Mouse (Mus musculus) Patski (cell line): ENCODE data around the gene Pard3b. TPM values are rescaled to one million over a fixed set of nuclear protein-coding genes. Genes with fewer than 3 reads are reported as not detected.

Experiments used
- ATAC-seq: fragments of 100-300 bp; one replicate; pipeline ENCODE4 v1.8.0; 2021
- CTCF ChIA-PET: fragments of 350-600 bp; sonication (Branson Sonifier 250); formaldehyde crosslinking; loops from one replicate; lab custom pipeline; 2022; ENCODE audit warnings: inconsistent platforms; lab: Charles Lee
- POLR2A ChIA-PET: fragments of 350-600 bp; sonication (Branson Sonifier 250); formaldehyde crosslinking; loops from one replicate; lab custom pipeline; 2022; ENCODE audit warnings: antibody characterized with exemption, inconsistent platforms; lab: Charles Lee
- DNase-seq: peaks from one replicate; pipeline ENCODE4 v3.0.0-alpha.2; 2011; ENCODE audit warnings: low read depth, low spot score
- H3K27me3 ChIP-seq: fragments of 371-371 bp; one replicate; pipeline ENCODE4 v1.5.1; 2021
- CTCF ChIP-seq: fragments of 100-300 bp; IDR thresholded peaks from one replicate; pipeline ENCODE4 v1.5.1; 2021
- in situ Hi-C: fragments of 300-500 bp; cut with MboI; formaldehyde crosslinking; loops from 3 replicates; pipeline ENCODE4 v1.11.1; 2018; ENCODE audit warnings: low pct_unique_long_range_greater_than_20kb, mixed read lengths
- polyA plus RNA-seq: library from polyadenylated mRNA; unstranded; gene quantifications from one replicate; pipeline ENCODE4 v1.2.3, GENCODE M21; 2021

Pard3b gene
- polyA plus RNA-seq, 1 experiment from 2014 or later: 9.1 TPM

DNA sequence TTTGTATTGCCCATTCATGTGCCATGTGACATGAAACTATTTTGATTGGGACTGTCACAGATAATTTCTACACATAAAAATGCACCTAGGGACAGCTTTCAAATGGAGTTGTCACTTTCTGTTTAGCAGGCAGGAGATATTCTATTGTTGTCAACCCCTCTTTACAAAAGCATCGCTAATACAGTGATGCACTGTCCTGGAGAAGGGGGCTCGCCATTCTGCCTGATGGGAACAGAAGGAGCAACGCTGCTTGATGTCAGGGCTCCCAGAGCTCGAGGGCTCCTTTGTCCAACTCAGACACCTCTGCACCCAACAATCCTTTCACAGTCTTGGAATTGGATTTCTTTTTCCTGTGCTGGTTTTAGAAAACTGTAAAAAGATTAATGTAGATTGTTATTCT lies 871.9 kb downstream of the Pard3b start:
- POLR2A ChIA-PET: no interaction called here
- TF ChIP-seq CTCF: no peak
- CTCF ChIA-PET: interaction anchor here (1.3 kb wide), 1 partner anchor 58 kb away, joined by 4 read pairs; no protein-coding TSS in a partner anchor
- no peak for ATAC-seq
- DNase-seq: no peak
- in situ Hi-C loops: no loop called here
- no peaks in the 10 kb centered on the region for H3K27me3 ChIP-seq

- no peak for DNase-seq
- TF ChIP-seq CTCF: no peak
- in situ Hi-C loops: no loop called here
- no peaks in the 10 kb centered on the region for H3K27me3 ChIP-seq
- ChIA-PET CTCF (no interaction called here), POLR2A (no interaction called here)
- no peak for ATAC-seq
Observed at GRCm38 (mm10) chr1:62511681-62512080, 873.1 kb downstream of the Pard3b start.

DNA sequence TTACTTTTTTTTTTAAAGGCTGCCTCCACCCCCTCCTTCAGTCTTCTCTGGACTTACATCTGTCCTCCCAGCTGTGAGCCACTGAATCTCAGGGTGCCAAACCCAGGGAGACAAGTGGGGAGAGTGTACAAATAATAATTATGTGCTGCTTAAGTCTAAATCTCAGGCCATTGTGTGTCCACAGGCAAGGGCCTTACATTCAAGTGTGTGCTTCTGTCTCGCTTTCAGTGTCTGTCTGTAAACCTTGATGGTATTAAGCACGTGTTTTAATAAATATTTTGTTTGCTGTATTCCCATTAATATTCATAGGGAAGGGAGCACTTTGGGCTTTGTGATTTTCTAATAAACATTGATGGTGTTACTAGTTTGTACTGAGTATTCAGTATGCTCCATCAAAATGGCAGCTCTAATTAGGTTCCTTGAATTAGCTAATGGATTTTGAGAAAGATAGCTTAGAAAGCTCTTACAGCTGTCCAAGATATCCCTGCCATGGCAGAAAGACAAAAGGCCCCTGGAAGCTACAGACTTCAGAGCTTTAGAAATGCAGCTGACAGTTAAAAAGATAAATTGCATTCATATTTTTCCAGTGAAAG lies 880.1 kb downstream of the Pard3b start:
- no peak for DNase-seq

DNA sequence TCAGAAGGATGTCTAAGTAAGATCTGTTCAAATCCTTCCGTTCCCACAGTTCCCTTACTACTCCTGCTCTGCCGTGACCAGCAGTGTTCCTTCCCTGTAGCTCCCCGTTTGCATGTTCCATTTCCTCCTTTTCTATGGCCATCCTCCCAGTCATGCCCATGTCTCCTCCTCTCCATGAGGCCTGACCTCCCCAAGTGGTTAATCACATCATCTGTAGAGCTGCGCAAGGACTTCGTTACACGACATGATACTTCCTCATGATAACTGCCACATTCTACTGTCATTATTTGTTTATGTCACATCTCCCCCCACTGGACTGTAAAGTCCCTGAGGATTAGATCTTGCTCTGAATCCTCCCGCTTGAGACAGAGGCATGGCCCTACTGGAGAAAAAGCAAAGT lies 882.7 kb downstream of the Pard3b start:
- in situ Hi-C loops: no loop called here
- ChIA-PET POLR2A (no interaction called here), CTCF (no interaction called here)
- TF ChIP-seq CTCF: no peak
- DNase-seq: no peak
- no peaks in the 10 kb centered on the region for H3K27me3 ChIP-seq
- ATAC-seq: no peak

More for the DNA sequence above, 880.1 kb downstream of the Pard3b start:
- no peak for ATAC-seq
- ChIA-PET POLR2A (no interaction called here), CTCF (no interaction called here)
- in situ Hi-C loops: no loop called here
- H3K27me3 ChIP-seq: no peaks in the 10 kb centered on the region
- TF ChIP-seq CTCF: no peak

GRCm38 (mm10) chr1:62522761-62523160 lies 884.1 kb downstream of the Pard3b start:
- no peak for TF ChIP-seq CTCF
- DNase-seq: no peak

GRCm38 (mm10) chr1:62527788-62528187 lies 889.2 kb downstream of the Pard3b start:
- DNase-seq: no peak
- POLR2A ChIA-PET: no interaction called here

More at GRCm38 (mm10) chr1:62522761-62523160, 884.1 kb downstream of the Pard3b start:
- CTCF ChIA-PET: no interaction called here
- no peaks in the 10 kb centered on the region for H3K27me3 ChIP-seq
- ATAC-seq: no peak
- in situ Hi-C loops: no loop called here
- POLR2A ChIA-PET: no interaction called here

DNA sequence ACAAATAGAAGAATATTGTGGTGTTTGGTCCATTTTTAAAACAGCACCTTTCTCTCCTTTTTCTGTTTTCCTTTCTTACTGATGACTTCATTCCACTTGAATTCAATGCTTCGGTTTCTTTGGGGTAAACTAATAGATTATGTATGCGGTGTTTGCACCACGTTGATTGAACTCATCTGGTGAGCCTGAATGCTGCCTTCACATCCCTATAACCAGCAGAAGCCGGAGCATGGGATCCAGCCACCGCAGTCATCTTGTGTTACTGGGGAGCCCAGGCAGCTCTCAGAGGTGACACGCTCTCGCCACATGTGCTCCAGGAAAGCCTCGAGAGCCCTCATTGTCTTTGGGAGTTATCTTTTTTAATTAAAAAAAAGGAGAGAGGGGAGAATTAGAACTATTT lies 891.3 kb downstream of the Pard3b start:
- POLR2A ChIA-PET: interaction anchor here (0.7 kb wide), 1 partner anchor 24 kb away, joined by 7 read pairs; no protein-coding TSS in a partner anchor
- CTCF ChIA-PET: interaction anchor here (0.5 kb wide), 1 partner anchor 17 kb away, joined by 3 read pairs; no protein-coding TSS in a partner anchor
- ATAC-seq: no peak

More at GRCm38 (mm10) chr1:62527788-62528187, 889.2 kb downstream of the Pard3b start:
- CTCF ChIA-PET: no interaction called here
- in situ Hi-C loops: no loop called here
- no peak for TF ChIP-seq CTCF
- H3K27me3 ChIP-seq: no peaks in the 10 kb centered on the region
- no peak for ATAC-seq

DNA sequence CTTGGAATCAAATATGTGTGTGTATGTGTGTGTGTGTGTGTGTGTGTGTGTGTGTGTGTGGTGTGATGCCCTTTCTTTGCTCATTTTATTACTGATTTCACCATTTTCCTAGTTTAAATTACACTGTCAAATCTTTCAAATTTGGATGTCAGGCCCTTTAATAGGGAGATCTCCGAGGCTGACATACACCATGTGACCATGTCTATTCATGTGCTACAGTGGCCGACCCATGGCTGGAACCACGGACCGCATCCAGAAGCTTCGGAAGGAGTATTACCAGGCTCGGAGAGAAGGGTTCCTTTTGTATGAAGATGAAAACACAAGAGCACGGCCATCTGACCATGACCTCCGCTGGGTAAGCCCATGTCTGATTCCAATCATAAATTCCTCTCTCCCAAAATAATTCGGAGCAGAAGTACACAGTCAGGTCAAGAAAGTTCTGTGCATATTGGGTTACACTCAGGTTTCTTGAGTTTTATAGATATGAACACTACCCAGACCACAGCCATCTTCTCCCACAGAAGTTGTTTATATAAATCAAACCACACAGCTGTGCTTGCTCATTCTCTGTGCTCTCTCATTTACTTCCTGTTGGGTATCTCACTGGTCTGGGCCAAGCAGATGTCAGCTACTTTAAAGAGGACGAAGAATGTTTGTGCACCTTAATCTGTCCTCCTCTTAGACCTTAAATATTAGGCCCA lies 894.0 kb downstream of the Pard3b start:
- POLR2A ChIA-PET: no interaction called here
- DNase-seq: no peak
- no peak for TF ChIP-seq CTCF
- no peaks in the 10 kb centered on the region for H3K27me3 ChIP-seq
- in situ Hi-C loops: no loop called here
- no peak for ATAC-seq
- CTCF ChIA-PET: no interaction called here

More for the DNA sequence above, 891.3 kb downstream of the Pard3b start:
- no peak for TF ChIP-seq CTCF
- H3K27me3 ChIP-seq: no peaks in the 10 kb centered on the region
- no peak for DNase-seq
- in situ Hi-C loops: no loop called here

- POLR2A ChIA-PET: no interaction called here
- in situ Hi-C loops: no loop called here
- ATAC-seq (no peak), DNase-seq (no peak)
- H3K27me3 ChIP-seq: no peaks in the 10 kb centered on the region
- no peak for TF ChIP-seq CTCF
- CTCF ChIA-PET: no interaction called here
Observed at GRCm38 (mm10) chr1:62548953-62549352, 910.3 kb downstream of the Pard3b start.

DNA sequence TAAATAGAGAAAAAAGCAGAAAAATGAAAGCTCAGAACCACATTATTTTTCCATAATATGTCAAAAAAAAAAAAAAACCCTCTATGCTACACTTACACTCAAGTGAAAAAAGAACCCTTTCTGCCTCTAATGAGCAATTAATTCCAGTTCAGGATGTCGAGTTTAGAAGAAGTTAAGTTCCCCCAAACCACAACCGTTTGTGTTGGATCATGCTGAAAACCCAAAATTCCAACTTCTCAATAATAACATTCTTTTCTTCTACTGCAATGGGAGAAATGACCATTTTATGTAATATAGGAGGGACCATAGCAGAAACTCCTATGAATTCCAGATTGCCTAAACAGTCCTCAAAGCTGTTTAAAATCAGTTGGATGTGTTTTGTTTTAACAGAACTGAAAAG lies 911.9 kb downstream of the Pard3b start:
- ChIA-PET POLR2A (interaction anchor here (0.7 kb wide), 1 partner anchor 10 kb away, joined by 4 read pairs; no protein-coding TSS in a partner anchor), CTCF (no interaction called here)
- no peak for ATAC-seq
- in situ Hi-C loops: loop anchor here (10.0 kb wide), 1 partner anchor 346 kb away; no protein-coding TSS in a partner anchor
- DNase-seq: no peak
- no peak for TF ChIP-seq CTCF
- H3K27me3 ChIP-seq: no peaks in the 10 kb centered on the region

DNA sequence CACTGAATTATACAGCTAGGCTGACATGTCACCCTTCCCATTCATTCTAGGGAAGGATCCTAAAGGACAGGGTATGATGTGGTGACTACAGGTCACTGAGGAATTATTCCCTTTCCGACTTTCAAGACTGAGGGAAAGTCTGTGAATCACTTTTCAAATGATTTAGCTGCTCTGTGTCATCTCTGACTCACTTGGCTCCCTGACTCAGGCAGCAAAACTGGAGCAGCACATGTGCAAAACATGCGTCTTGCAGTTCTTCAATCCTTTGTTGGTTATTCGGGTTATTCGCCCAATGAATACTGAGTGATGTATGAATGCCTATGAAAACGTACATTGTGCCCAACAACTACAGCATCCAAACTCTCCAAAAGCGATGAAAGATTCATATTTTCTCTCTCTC lies 912.9 kb downstream of the Pard3b start:
- TF ChIP-seq CTCF: no peak
- ATAC-seq (peak; percentile 62), DNase-seq (peak; percentile 46)
- POLR2A ChIA-PET: interaction anchor here (0.7 kb wide), 1 partner anchor 407 kb away, joined by 13 read pairs; no protein-coding TSS in a partner anchor
- CTCF ChIA-PET: no interaction called here
- in situ Hi-C loops: loop anchor here (10.0 kb wide), 1 partner anchor 347 kb away; no protein-coding TSS in a partner anchor
- no peaks in the 10 kb centered on the region for H3K27me3 ChIP-seq
